Mouse (Mus musculus) cerebellum, adult 9-11 months (tissue): ENCODE data around the gene Erich3.

Source experiments
- DNase-seq: peaks from one replicate; pipeline ENCODE4 v3.0.0; 2022

Gene Erich3

DNA sequence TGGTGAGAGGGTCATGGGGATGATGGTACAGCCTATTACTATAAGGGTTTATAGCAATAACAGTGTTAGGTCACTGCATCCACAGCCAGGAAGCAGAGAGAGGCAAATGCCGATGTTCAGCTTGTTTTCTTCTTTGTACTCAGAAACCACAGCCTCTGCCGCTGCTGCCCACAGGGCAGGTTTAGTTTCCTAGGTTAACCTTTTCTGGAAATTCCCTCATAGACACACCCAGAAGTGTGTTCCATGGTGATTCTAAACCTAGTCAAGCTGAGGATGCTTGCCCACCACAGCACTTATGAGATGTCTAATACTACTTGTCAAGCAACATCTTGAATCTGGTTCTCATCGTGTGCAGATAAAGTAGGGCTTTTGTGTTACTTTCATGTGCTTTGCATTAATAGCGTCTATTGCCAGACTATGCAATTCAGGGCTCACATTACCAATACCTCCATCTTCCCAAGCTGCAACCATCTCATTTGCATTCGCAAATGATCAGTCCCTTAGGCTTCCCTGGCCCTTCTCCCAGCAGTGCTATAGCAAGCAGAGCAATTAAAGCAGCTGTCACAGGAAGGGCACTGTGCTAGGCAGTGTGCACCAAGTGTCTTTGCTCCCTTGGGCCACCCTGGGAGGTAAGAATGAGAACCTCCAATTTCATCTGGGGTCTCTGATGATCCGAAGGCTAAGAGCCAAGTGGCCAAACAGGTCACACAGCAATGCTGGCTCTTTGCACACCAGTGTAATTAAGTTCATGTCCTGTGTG is 115.4 kb downstream of the Erich3 start:
- DNase-seq, result no peak

DNA sequence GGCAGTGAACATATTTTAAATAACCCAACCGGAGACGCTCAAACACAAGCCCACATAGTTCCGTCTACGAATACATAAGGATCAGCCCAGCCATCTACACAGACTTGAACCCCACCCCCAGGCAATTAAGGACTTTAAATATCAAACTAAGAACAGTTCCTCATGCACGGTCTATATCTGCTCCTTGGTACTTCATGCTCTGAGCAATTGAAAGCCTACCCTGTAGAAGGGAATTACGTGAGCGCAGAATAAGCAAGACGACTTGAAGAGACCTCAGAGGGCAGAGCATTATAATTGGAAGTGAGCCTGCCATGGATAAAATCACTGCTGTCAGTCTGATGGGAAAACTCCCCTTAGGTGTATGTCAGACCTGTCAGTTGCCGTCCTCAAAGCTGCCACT is 122.7 kb downstream of the Erich3 start:
- DNase-seq, result no peak

DNA sequence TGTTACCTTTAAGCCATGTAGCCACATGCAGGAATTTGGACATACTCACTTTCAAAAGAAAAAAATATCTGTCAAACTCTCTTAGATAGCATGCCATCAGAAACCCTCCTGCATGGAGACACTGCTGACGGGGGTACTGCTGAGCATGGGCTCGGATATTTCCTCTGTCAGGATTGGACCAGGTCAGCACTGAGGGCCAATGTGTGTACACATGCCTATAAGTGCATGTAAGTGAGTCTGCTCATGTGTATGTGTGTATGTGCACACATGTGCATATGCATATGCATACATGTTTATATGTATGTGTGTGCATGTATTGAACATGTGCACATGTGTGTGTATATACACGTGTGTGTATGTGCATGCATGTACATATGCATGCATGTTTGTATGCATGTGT is 124.0 kb downstream of the Erich3 start:
- no peak for DNase-seq

DNA sequence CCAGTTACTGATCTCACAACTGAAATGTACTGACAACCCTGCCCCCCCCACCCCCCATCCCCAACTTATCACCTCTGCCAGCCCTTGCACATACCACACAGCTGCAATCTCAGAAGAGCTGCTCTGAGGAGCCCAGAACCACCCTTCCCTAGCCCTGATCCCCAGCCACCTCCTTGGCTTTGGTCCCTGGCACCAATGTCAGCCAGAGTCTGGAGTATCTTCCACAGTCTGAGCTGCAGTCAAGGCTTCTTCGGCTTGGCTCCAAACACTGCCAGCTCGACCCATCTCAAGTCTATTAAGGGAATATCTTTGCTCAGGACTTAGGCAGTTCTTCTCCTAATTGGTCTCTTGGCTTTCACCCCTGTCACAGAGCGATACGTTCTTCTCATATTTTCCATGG is 129.9 kb downstream of the Erich3 start:
- no peak for DNase-seq

DNA sequence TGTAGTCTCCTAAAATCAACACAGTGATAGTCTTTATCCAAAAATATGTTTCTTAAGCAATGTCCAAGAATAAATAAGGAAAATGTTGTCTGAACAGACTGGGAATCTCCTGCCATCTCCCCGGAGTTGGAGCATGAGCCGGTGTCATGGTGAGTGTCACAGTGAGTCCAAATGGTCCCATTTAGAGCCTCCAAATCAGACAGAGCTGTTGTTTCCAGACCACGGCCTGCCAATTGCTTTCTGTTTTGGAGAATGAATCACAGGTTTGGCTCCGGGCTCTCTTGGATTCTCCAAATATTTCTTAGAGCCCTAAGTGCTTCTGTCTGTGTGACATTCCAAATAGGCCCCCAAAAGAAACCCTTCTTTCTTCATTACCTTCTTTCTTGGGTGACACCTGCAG is 135.1 kb downstream of the Erich3 start:
- DNase-seq, result peak; percentile 8

DNA sequence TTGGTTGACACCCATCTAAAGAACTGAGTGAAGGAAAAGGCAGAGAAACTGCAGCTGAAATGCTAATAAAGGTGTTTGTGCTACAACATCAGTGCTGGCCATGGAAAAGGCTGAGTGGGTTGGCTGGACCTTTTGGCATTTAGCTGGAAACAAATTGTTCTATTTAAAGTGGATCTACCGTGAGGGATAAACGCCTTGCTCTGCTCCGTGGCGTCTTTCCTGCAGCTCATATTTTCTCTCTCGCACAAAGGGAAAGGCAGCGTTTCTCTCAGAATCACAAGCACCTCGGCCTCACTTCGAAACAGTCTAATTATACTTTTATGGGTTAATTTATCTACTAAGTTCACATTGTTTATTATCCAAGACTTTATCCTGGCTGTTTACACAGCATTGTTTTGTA is 136.8 kb downstream of the Erich3 start:
- no peak for DNase-seq

DNA sequence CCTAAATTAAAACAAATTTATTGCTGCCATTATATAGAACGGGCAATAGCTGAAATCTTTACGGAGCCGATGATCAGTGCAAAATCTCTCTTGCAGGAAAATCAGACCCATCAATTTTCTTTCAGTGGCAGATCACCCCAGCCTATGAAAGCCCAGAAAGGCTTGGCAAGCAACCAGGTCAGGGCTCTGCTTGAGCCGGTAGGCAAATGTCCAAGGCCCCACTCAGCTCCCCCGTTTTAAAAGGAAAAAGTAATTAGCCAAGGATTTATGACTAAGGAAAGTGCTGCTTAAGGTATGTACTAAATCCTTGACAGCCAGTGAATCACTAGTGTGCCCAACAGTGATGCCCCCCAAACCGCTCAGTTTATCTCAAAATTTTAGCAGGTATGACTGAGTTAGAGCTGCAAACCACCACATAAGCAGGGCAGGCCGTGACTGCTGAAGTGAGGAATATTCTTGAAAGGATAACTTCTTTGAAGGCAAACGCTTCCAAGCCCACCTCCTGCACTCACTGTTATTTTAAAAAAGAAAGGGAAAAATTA is 137.3 kb downstream of the Erich3 start:
- no peak for DNase-seq

DNA sequence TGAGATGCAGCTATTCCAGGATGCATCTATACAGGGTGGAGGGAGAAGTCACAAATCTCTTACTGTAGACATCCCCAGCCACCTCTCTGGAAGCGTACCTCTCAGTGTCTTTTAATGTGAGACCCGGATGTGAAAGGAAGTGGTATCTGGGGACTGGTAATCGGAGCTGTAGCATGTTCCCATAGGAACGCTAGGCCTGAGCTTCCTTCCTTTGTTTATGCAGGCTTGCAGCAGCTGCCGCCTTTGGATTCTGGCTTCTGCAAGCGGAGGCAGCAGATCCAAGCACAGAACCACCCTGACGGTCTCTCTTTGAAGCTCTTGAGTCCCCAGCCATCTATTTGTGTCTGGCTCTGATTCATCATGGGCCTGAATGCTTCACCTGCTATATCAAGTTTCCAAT is 143.0 kb downstream of the Erich3 start:
- no peak for DNase-seq

DNA sequence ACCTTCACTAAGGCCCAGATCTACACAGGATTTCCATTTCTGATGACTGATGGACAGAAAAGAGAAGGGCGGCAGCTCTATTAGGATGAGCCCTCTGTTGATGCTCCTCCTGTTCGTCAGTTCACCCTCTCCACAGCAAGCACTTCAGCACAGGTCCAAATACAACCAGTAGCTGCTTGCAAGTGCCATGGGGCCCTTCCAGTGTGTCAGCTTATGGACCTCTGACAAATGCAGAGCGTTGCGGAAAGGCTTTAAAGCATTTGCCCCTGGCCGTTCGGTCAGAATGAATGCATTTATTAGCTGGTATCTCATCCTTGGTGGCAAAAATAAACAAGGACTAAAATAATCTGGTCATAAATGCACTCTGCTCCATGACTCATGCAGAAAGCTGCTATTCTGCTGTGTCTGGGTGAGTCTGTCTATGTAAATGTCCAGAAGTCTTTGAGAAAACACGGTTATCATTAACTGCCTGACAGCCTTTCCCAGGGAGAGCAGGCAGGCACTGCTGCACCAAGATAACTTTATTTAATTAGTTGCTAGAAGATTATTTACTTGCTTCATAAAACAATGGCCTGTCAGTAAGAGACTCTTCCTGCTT is 146.7 kb downstream of the Erich3 start:
- no peak for DNase-seq

DNA sequence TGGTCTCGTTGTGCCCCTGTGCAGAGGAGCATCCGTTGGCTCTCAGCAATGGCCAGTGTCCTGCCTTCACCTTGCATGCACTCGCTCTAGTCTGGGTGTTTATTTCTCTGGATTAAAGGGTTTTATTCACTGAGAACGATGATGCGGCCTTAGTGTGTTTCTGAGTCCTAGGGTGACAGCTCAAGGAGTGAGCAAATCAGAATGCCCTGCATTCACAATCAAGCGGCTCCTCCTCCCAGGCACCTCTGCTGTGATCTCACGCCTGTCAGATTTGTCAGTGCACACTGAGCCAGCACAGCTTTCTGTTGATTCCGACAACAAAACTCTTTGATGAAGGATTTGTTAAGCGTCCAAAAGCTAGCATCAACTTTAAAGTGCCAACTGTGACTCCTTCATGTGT is 147.6 kb downstream of the Erich3 start:
- DNase-seq, result no peak

DNA sequence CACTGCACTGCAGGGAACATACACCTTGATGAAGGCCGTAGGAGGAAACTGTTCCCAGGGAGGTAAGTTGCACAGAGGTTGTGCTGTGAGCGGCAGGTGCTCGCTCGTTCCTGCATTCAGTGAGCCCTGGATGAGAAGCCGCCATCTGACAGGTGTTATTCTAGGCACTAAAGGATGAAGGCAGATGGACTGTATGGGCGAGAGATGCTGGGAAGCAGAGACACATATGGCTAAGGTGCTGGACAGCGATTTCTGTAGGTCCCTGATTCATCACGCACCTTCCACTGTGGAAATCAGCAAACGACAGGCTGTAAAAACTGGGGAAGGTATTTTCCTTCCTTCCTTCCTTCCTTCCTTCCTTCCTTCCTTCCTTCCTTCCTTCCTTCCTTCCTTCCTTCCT is 148.2 kb downstream of the Erich3 start:
- no peak for DNase-seq

DNA sequence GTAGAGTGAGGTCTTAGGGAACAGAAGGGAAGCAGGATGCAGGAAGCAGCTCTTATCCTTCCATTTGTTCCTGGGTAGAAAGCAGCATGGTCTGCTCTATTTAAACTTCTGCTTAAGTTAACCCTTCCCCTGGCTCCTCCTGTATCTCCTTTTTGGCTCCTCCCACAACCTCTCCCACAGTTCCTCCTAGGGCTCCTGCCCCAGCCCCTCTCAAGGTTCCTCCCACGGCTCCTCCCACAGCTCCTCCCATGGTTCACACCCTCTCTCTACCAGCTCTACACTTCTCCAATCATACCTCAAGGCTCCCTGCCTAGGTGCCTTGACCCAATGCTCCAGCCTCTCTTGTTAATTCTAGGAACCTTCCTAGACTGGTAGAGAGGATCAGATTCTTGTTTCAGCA is 149.2 kb downstream of the Erich3 start:
- no peak for DNase-seq

DNA sequence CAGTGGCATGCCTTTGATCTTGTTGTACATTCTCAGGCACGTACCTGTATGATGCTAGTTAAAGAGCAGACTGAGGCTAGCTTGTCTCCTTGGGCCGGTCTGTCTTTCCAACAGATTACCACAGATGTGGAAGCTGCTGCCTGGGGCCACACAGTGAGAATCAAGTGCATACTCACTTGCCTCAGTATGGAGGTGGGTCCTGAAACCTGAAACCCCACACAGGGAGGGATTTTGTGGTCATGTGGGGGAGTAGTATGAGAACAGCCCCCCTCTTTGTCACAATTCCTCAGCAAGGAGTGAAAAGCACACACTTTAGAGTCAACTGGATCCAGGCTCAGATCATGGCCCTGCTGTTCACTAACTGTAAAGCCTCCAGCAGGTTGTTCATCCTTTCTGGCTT is 151.9 kb downstream of the Erich3 start:
- no peak for DNase-seq

DNA sequence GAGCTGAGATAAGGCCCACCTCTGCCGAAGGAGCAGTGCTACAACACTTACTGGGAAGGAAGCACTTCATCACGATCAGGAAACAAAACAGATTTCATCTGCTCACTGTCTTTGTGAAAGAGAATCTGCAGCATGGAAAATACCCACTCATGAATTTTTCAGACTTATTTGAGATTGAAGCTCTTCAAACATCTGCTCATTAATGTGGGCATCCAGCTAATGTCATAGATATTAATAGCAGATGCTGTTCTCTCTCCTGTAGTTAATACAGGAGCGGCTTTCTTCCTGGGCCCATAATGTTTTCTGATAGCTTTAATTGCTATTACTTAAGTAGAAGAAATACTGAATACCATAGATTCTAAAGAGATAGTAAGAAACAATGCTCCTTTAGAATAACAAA is 152.6 kb downstream of the Erich3 start:
- DNase-seq, result no peak

DNA sequence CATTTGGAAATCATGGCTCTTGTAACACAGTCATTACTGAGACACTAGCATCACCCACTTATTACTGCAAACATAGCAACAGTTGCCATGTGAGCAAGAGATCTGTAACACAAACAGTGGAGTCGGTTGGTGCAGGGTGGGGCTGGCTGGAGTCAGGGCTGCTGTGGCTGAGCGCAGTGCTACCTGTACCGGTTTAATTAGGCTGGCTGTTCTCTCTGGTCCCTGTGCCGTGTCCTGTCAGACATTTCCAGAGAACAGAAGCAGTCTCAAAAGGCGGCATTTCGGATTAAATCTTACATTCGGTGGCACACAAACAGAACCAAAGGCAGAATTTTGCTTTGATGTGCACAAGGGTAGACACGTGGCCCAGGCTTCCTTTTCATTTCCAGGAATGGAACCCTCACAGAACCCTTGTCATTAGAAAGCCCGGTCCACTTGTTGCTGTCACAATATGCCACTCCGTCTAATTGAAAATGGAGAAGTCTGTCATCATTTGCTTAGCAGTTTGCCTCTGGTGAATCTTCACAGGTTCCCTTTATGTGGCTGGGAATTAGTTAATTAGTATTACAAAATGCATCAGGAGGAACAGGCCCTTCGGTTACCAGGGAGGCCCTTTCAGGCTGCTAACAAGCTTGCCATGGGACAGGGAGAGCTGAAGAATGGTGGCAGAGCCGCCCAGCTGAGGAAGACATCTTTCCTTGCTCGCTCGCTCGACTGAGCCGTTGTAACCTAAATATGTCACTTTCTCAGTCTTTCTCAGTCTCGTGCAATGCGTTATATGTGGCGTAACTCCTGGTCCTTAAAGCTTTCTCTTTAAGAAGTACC is 153.4 kb downstream of the Erich3 start:
- DNase-seq, result no peak
